Mouse (Mus musculus) splenic B cell, adult 2 months (primary cell): ENCODE results near the gene Uba7.

ENCODE experiments used
- DNase-seq: peaks from one replicate; pipeline ENCODE4 v3.0.0-alpha.2; 2011; ENCODE audit warnings: low read depth, low spot score
- H3K27me3 ChIP-seq: 2 replicates; pipeline ENCODE4 v1.6.1; 2012; ENCODE audit warnings: mild to moderate bottlenecking, low read length, moderate library complexity, mixed read lengths; ENCODE audit not compliant: control insufficient read depth, poor library complexity, insufficient read depth, severe bottlenecking
- H3K36me3 ChIP-seq: 2 replicates; pipeline ENCODE4 v1.6.1; 2012; ENCODE audit warnings: mild to moderate bottlenecking, low read length, moderate library complexity, mixed read lengths; ENCODE audit not compliant: control insufficient read depth, poor library complexity, insufficient read depth, severe bottlenecking

The Uba7 gene

GRCm38 (mm10) chr9:107975399-107976386 is at the start of gene Uba7:
Gene Uba7, plus strand, starts transcription at chr9:107975505.
- H3K27me3 ChIP-seq: no peaks in the 10 kb centered on the region
- DNase-seq: peak; percentile 83
- H3K36me3 ChIP-seq: peaks cover 12% of the 10 kb centered on the region

DNA sequence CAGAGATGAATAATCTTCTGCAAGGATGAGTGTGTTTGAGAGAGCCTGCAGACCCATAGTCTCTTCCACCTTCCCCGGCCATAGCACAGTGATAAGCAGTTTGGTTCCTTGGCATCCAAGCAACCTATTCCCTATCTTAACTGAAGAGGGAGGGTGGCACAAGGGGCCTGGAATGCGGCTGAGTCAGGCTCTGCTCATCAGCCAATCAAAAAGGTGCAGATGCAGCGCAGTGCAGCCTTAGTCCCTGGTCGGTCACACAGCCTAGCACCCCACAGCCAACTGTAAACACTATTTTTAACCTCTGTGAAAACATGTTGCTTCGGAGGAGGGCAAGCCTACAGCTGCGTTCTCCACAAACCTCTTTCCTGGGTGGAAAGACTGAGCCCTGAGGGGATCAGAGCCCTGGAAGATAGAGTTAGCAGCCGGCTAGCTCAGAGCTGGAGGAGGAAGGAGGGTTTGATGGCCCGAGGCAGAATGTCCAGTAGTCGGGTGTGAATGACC is 48.3 kb upstream of the Uba7 start:
- DNase-seq: no peak
- no peaks in the 10 kb centered on the region for H3K36me3 ChIP-seq
- H3K27me3 ChIP-seq: no peaks in the 10 kb centered on the region

GRCm38 (mm10) chr9:107927749-107928148 is 47.6 kb upstream of the Uba7 start:
- Histone ChIP-seq H3K27me3 (no peaks in the 10 kb centered on the region), H3K36me3 (no peaks in the 10 kb centered on the region)
- DNase-seq: no peak

- no peaks in the 10 kb centered on the region for H3K36me3 ChIP-seq
- DNase-seq: no peak
- no peaks in the 10 kb centered on the region for H3K27me3 ChIP-seq
These were observed 47.1 kb upstream of the Uba7 start, which contains the start of gene Actl11 for GRCm38 (mm10) chr9:107928169-107928568. Gene Actl11, plus strand, starts transcription at chr9:107928469.

GRCm38 (mm10) chr9:107932221-107932620 is 43.1 kb upstream of the Uba7 start:
- Histone ChIP-seq H3K36me3 (no peaks in the 10 kb centered on the region), H3K27me3 (no peaks in the 10 kb centered on the region)
- no peak for DNase-seq

DNA sequence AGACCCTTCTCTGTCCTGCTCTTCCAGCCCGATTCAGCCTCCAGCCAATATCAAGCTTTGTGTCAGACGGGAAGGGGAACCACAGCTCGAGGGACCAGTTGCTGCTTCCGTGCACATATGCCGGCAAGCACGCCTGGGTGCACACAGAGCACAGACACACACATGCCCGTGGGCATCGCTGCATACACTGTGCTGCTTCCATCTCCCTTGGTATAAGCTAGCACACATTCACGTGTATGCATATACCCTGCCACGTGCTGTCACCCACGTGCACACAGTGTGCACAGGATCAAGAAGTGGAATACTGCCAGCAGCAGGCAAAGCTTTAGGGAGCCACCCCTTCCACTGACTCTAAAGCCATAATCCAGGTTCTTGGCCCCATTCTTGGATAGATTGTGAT is 41.2 kb upstream of the Uba7 start:
- Histone ChIP-seq H3K27me3 (no peaks in the 10 kb centered on the region), H3K36me3 (no peaks in the 10 kb centered on the region)
- peak; percentile 22 for DNase-seq

- no peaks in the 10 kb centered on the region for H3K36me3 ChIP-seq
- DNase-seq: no peak
- no peaks in the 10 kb centered on the region for H3K27me3 ChIP-seq
These were observed 39.9 kb upstream of the Uba7 start, which contains the start of gene Camkv for GRCm38 (mm10) chr9:107935374-107935773. Gene Camkv, plus strand, starts transcription at chr9:107935674.

DNA sequence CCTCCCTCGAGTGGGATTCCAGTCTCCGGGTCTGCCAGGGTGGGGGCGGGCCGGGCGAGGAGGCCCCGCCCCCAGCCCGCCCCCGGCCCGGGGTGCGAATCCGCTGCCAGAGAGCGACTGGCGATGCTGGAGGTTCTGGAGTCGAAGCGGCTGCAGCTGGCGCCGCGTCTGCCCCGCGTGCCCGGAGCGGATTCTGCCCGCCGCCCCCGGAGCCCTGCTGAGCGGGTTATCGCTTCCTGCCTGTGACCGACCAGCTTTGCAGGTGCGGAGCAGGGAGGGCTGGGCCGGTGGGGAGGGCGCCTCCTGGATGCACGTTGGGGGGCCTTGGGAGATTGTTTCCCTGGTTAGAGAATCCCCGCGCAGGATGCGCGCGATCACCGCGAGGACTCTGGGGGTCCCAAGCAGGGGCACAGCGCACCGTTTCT is 39.5 kb upstream of the Uba7 start:
- peak; percentile 46 for DNase-seq
- Histone ChIP-seq H3K36me3 (no peaks in the 10 kb centered on the region), H3K27me3 (no peaks in the 10 kb centered on the region)

DNA sequence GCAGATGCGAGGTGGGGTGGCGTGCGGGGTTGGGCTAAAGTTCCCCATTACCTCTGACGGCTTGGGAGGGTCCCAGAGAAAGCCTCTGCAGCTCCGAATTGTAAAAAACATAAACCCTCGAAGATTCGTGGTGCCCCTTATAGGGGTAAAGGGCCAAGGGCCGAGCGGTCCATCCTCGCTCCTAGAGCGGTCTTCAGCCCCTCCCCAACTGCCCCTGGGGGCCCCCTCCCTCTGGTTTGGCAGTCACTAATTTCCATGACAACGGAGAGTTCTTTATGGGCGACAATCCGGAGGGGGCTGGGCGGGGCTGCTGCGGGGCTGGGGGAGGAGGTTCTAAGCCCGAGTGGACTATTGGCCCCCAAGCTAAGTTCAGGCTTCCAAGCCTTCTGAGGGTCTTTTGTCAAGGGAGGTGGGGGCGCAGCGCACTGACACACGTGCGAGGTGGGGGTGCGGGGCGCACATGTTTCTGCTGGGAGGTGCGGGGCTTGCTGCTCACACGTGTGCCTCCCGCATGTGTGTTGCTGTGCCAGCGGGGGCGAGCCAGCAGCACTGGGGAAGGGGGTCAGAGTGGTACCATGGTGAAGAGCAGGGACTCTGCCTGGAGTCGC is 39.0 kb upstream of the Uba7 start:
- no peak for DNase-seq

DNA sequence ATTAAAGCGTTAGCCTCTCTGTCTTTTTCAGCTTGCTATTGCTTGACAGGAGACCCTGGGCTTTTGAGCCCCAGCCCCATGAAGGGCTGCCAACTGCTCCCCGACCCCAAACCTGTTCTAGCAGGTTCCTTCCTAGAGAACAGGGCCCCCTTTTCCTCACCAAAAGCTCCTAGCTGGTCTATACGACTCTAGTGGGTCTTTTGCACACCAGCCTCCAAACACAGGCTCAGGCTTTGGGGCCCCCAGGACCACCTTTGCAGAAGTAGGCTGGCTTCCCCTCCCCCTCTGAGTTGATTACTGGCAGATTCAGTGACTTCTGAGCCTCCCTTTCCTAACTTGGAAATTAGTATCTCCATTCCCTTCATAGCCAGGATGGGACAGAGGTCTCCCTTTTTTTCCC is 38.5 kb upstream of the Uba7 start:
- no peaks in the 10 kb centered on the region for H3K27me3 ChIP-seq
- no peaks in the 10 kb centered on the region for H3K36me3 ChIP-seq
- DNase-seq: no peak

More for the DNA sequence above, 39.0 kb upstream of the Uba7 start:
- Histone ChIP-seq H3K27me3 (no peaks in the 10 kb centered on the region), H3K36me3 (no peaks in the 10 kb centered on the region)

GRCm38 (mm10) chr9:107947241-107948194 is 27.8 kb upstream of the Uba7 start:
- DNase-seq: no peak
- H3K36me3 ChIP-seq: no peaks in the 10 kb centered on the region
- H3K27me3 ChIP-seq: no peaks in the 10 kb centered on the region

DNA sequence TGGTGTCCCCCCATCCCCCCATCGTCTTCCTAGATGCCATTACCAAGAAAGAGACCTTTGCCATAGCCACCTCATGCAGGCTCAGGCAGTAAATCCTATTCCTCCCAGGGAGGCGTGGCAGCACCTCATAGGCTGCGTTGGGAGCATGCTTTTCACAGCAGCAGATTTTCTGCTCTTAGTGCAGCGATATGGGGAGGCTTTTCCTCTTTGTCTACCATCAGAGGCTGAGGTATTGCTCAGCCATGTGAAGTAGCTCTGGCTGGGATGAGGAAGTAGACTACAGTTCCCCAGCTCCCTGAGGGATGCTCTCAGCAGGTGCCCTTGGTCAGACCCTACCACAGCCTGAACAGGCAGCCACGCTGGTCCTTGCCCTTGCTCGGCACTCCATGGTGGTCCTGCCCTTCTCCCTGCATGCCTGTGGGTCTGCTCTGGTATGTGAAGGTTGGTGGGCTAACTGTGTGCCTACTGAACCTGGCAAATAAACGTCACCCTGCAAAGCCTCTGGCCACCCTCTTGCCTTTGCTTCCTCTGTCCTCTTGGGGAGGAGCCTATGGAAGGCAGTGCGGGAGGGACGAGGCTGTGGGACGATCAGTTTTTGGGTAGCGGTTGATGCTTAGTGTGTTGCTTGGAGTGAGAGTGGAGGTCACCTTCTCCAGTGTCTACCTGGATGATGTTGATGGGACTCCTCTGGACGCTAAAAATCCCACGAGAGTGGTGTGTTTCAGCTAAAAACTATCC is 26.0 kb upstream of the Uba7 start:
- no peaks in the 10 kb centered on the region for H3K27me3 ChIP-seq
- H3K36me3 ChIP-seq: no peaks in the 10 kb centered on the region
- peak; percentile 26 for DNase-seq

GRCm38 (mm10) chr9:107949922-107950235 is 25.4 kb upstream of the Uba7 start, which contains the start of gene Traip:
Gene Traip, plus strand, starts transcription at chr9:107950136.
- Histone ChIP-seq H3K36me3 (no peaks in the 10 kb centered on the region), H3K27me3 (no peaks in the 10 kb centered on the region)
- no peak for DNase-seq
